Mouse (Mus musculus): ENCODE measurements around the gene Timp3.

Timp3 gene

DNA sequence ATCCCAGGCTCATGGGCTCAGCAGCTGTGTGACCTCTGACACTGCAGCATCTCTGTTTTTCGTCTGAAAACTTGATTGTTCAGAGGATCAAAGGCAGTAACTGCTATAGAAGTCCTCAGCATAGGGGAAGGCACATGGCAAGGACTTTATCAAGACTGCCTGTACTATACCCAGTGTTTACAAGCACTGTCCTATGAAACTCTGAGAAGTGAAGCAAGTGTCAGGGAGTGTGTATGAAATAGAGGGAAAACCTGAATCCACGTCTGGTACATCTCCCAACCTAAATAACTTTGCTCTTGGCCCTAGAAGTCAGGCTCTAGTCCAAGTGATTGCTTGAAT, 81.7 kb downstream of the Timp3 start:
- no peak for DNase-seq (ENCODE audit: extremely low read depth, insufficient read length, low spot score)

GRCm38 (mm10) chr10:86384655-86385054, 84.5 kb downstream of the Timp3 start:
- no peak for DNase-seq (ENCODE audit: extremely low read depth, insufficient read length, low spot score)

DNA sequence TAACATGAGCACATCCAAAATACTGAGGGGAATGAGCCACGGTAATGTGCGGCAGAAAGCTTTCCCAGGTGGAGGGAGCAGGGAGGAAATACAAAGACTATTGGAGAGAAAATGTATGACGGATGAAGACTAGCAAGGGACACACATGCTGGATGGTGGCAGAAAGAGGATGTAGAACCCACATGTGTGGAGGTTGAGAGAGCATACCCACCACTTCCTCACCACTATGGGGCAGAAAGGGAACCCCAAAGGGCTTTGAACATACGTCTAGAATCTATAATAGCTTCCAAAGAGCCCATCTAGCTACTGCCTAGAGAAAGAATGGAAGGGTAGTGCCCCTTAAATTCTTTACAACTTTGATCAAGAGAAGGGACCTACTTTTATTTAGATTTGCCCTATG, 85.5 kb downstream of the Timp3 start:
- DNase-seq (ENCODE audit: extremely low read depth, insufficient read length, low spot score) = no peak

GRCm38 (mm10) chr10:86386232-86386631, 86.1 kb downstream of the Timp3 start:
- no peak for DNase-seq (ENCODE audit: extremely low read depth, insufficient read length, low spot score)

- peak; percentile 33 for DNase-seq (ENCODE audit: extremely low read depth, insufficient read length, low spot score)
These were observed 87.8 kb downstream of the Timp3 start for GRCm38 (mm10) chr10:86387821-86388440.

DNA sequence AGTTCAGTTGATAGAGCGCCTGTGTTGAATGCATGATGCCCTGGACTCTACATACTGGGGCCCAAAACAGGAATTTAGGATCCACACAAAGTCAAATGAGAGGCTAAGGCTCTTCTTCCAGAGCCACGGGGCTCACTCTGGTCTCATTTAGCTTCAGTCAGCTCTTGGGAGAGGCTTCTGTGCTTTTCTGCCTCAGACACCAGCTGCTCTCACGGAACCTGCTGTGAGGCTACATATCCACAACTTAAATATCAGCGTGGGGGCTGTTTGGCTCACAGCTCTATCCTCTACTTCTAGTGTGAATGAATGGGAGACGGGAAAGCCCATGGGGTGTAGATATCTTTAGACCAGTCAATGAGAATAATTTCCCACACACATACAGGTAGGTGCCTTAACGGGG, 88.6 kb downstream of the Timp3 start:
- DNase-seq (ENCODE audit: extremely low read depth, insufficient read length, low spot score) = no peak

- no peak for DNase-seq (ENCODE audit: extremely low read depth, insufficient read length, low spot score)
These were observed 89.2 kb downstream of the Timp3 start for GRCm38 (mm10) chr10:86389357-86389756.

GRCm38 (mm10) chr10:86389913-86390312, 89.7 kb downstream of the Timp3 start:
- no peak for DNase-seq (ENCODE audit: extremely low read depth, insufficient read length, low spot score)

GRCm38 (mm10) chr10:86392399-86392798, 92.2 kb downstream of the Timp3 start:
- no peak for DNase-seq (ENCODE audit: extremely low read depth, insufficient read length, low spot score)

- no peak for DNase-seq (ENCODE audit: extremely low read depth, insufficient read length, low spot score)
These were observed 97.6 kb downstream of the Timp3 start for GRCm38 (mm10) chr10:86397577-86398346.

GRCm38 (mm10) chr10:86398347-86398720, 98.2 kb downstream of the Timp3 start:
- DNase-seq (ENCODE audit: extremely low read depth, insufficient read length, low spot score) = no peak
